Mouse (Mus musculus) granulocyte monocyte progenitor cell, adult 5-6 weeks (primary cell): Measurements from ENCODE around the gene Wdr19. TPM values are rescaled to one million over a fixed set of nuclear protein-coding genes. Genes with fewer than 3 reads are reported as not detected.
A peak's percentile ranks its signal among the peaks of the same experiment; 100 is the strongest.

Experiments used
- ATAC-seq: replicated peaks from 2 replicates; pipeline ENCODE4 v1.8.0; 2016; ENCODE audit warnings: mild to moderate bottlenecking, moderate TSS enrichment, inconsistent platforms; ENCODE audit not compliant: poor library complexity, severe bottlenecking
- total RNA-seq, 2 experiments: library from RNA; stranded (forward) in 1 of 2; stranded (reverse) in 1 of 2; fragments of 200-712, 200-1000 nt in 1 of 2; fragments of >200 nt in 1 of 2; fragmentation: Nextera tagmentation in 1 of 2; gene quantifications; 2 replicates each; pipeline ENCODE4 v1.2.3; 2014 to 2017

The Wdr19 gene
- total RNA-seq, 2 experiments from 2014 or later, result 4.4 to 6.3 TPM

- ATAC-seq, result no peak
Observed at GRCm38 (mm10) chr5:65293627-65294026, 94.1 kb downstream of the Wdr19 start.

- ATAC-seq, result no peak
Observed at GRCm38 (mm10) chr5:65294270-65294669, 94.8 kb downstream of the Wdr19 start.

GRCm38 (mm10) chr5:65298167-65298950, 98.9 kb downstream of the Wdr19 start:
- no peak for ATAC-seq

GRCm38 (mm10) chr5:65299623-65300022, 100.1 kb downstream of the Wdr19 start:
- ATAC-seq, result peak; percentile 59

- no peak for ATAC-seq
Observed at GRCm38 (mm10) chr5:65300121-65300520, 100.6 kb downstream of the Wdr19 start.

- ATAC-seq, result no peak
Observed at GRCm38 (mm10) chr5:65305516-65305915, 106.0 kb downstream of the Wdr19 start.

GRCm38 (mm10) chr5:65308208-65308607, 108.7 kb downstream of the Wdr19 start:
- ATAC-seq, result no peak

GRCm38 (mm10) chr5:65308866-65309265, 109.4 kb downstream of the Wdr19 start:
- ATAC-seq, result peak; percentile 97

Other genes starting within 250 kb of the Wdr19 start
- 3.1 and 5.0 TPM in 2 replicates for gene Tlr6, start 239.6 kb upstream of the Wdr19 start, total RNA-seq (2014; fragmentation: Nextera tagmentation)
- gene Tlr6, start 239.6 kb upstream of the Wdr19 start, total RNA-seq (2017), result 2.6 and 6.7 TPM in 2 replicates
- gene Fam114a1, start 229.6 kb upstream of the Wdr19 start, total RNA-seq (2014; fragmentation: Nextera tagmentation), result 9.1 and 10.3 TPM in 2 replicates
- gene Fam114a1, start 229.6 kb upstream of the Wdr19 start, total RNA-seq (2017), result 6.6 and 8.5 TPM in 2 replicates
- 38.6 and 42.1 TPM in 2 replicates for gene Tmem156, start 107.6 kb upstream of the Wdr19 start, total RNA-seq (2014; fragmentation: Nextera tagmentation)
- 49.4 and 62.3 TPM in 2 replicates for gene Tmem156, start 107.6 kb upstream of the Wdr19 start, total RNA-seq (2017)
- gene Klhl5, start 92.2 kb upstream of the Wdr19 start, total RNA-seq (2014; fragmentation: Nextera tagmentation), result 96.8 and 101 TPM in 2 replicates
- 73.9 and 75.1 TPM in 2 replicates for gene Klhl5, start 92.2 kb upstream of the Wdr19 start, total RNA-seq (2017)
- gene Rfc1, start 136.0 kb downstream of the Wdr19 start, total RNA-seq (2014; fragmentation: Nextera tagmentation), result 78.7 and 111 TPM in 2 replicates
- 128 and 130 TPM in 2 replicates for gene Rfc1, start 136.0 kb downstream of the Wdr19 start, total RNA-seq (2017)
- gene Klb, start 148.6 kb downstream of the Wdr19 start, total RNA-seq (2014; fragmentation: Nextera tagmentation), result not detected in 2 replicates
- gene Klb, start 148.6 kb downstream of the Wdr19 start, total RNA-seq (2017), result not detected in 2 replicates
- gene Rpl9, start 191.7 kb downstream of the Wdr19 start, total RNA-seq (2014; fragmentation: Nextera tagmentation), result 3,342 and 3,430 TPM in 2 replicates
- 1,568 and 2,000 TPM in 2 replicates for gene Rpl9, start 191.7 kb downstream of the Wdr19 start, total RNA-seq (2017)
- 34.2 and 43.8 TPM in 2 replicates for gene Lias, start 191.8 kb downstream of the Wdr19 start, total RNA-seq (2014; fragmentation: Nextera tagmentation)
- 40.3 and 50.7 TPM in 2 replicates for gene Lias, start 191.8 kb downstream of the Wdr19 start, total RNA-seq (2017)
- gene Ugdh, start 236.3 kb downstream of the Wdr19 start, total RNA-seq (2014; fragmentation: Nextera tagmentation), result 54.7 and 56.1 TPM in 2 replicates
- 76.1 and 83.4 TPM in 2 replicates for gene Ugdh, start 236.3 kb downstream of the Wdr19 start, total RNA-seq (2017)